Mouse (Mus musculus) cerebellum, adult 2 months (tissue): Measurements from ENCODE around the gene Mrpl10.

ENCODE experiments used
- CTCF ChIP-seq: fragments of 200-500 bp; IDR thresholded peaks from 2 replicates; pipeline ENCODE4 v1.5.1; 2011; ENCODE audit warnings: low read depth, mild to moderate bottlenecking, control low read depth, low read length, moderate library complexity, borderline replicate concordance; ENCODE audit not compliant: insufficient read depth
- POLR2A ChIP-seq: fragments of 200-500 bp; IDR thresholded peaks from 2 replicates; pipeline ENCODE4 v1.6.1; 2011; ENCODE audit warnings: low read length, control low read depth, borderline replicate concordance; ENCODE audit not compliant: insufficient read depth

DNA sequence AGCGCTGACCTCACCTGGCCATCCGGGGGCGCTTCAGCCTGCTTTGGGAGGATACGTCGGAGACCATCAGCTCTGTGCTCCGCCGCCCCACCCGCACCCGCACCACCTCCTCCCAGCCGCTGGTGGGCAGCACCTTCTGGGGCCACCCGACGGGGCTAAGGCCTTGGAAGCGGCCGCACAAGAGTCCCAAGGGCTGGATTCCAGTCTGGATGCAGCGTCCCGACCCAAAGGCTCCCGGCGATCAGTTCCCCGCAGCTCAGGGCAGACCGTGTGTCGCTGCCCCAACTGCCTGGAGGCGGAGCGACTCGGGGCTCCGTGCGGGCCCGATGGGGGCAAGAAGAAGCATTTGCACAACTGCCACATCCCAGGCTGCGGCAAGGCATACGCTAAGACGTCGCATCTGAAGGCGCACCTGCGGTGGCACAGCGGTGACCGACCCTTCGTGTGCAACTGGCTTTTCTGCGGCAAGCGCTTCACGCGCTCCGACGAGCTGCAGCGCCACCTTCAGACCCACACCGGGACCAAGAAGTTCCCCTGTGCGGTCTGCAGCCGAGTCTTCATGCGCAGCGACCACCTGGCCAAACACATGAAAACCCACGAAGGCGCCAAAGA is 19.4 kb upstream of the Mrpl10 start:
- TF ChIP-seq POLR2A, result no peak
- peak; percentile 66 for TF ChIP-seq CTCF
